8 mouse cellular contexts compared by ENCODE assay signal in the genomic region with DNA sequence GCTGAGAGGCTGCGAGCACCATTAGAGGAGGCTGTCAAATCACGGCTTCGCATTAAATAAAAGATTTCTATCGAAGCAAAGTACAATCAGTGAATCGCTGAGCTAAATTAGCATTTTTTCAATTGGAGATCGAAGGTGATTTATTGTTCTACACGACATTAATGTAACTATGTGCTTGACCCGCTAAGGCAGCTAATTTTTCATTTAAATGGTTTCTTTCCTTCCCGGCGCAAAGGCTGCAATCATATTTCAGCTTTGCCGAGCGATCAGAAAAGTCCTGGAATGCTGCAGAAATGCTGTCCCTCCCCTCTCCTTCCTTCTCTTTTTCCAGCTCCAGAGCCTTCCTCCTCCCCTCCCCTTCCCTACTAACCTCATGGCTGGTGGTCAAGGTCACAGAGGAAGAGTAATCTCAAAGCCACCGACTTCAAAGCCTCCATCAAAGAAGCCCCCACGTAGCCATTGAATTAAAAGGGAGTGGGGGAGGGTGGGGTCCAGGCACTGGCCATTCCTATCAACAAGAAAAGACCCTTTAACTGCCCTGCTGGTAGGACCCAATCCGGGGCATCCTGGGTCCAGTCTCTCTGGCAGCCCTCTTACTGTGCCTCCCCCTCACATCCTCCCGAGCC.
DNase-seq lines count a peak whose midpoint lies in the region; ATAC-seq lines count a peak whose summit lies in the region.

No protein-coding gene starts in this region.

- H3K27ac ChIP-seq in hindbrain, embryonic 14.5 days: peak overlapping the region; percentile 99
- peak overlapping the region; percentile 93 for H3K27ac ChIP-seq in midbrain, embryonic 10.5 days (replicated peaks)

- peak overlapping the region; percentile 29 for H3K4me3 ChIP-seq in hindbrain, embryonic 14.5 days (replicated peaks; ENCODE audit: low read length)
- H3K4me3 ChIP-seq in midbrain, embryonic 10.5 days: peak overlapping the region; percentile 47

- H3K9ac ChIP-seq in hindbrain, embryonic 14.5 days: peak overlapping the region; percentile 66

- no peaks in the 10 kb centered on the region for H3K36me3 ChIP-seq in hindbrain, embryonic 14.5 days (replicated peaks; ENCODE audit: control insufficient read depth, insufficient read depth)
- H3K36me3 ChIP-seq in midbrain, embryonic 10.5 days: no peaks in the 10 kb centered on the region

- H3K9me3 ChIP-seq in hindbrain, embryonic 14.5 days (ENCODE audit: control insufficient read depth, low read length): no peaks in the 10 kb centered on the region
- no peaks in the 10 kb centered on the region for H3K9me3 ChIP-seq in midbrain, embryonic 10.5 days (replicated peaks)

- WGBS in hindbrain, embryonic 14.5 days: under 1% methylated on average over 16 of the region's 16 CpGs
- WGBS in midbrain, embryonic 10.5 days: 1% methylated on average over 16 of the region's 16 CpGs

- peaks cover 25% of the 10 kb centered on the region for H3K4me1 ChIP-seq in hindbrain, embryonic 14.5 days (replicated peaks; ENCODE audit: control insufficient read depth, insufficient read depth, low read length)
- peaks cover 36% of the 10 kb centered on the region for H3K4me1 ChIP-seq in midbrain, embryonic 10.5 days

- peak; percentile 5 for DNase-seq in adrenal gland, adult 8-10 months
- DNase-seq in adrenal gland, adult 18-20 months (ENCODE audit: low spot score in 2 of 2): no peak
- peak; percentile 5 for DNase-seq in ovary, postnatal 10 days (ENCODE audit: low spot score)
- DNase-seq in ovary, postnatal 36 days (ENCODE audit: low spot score): no peak
- peak; percentile 90 for DNase-seq in hindbrain, embryonic 14.5 days (ENCODE audit: low spot score)
- DNase-seq in midbrain, embryonic 10.5 days (ENCODE audit: low spot score): peak; percentile 87
- peak; percentile 42 for DNase-seq in testis, postnatal 10 days (ENCODE audit: low spot score)
- DNase-seq in thymus, postnatal 10 days (ENCODE audit: low spot score in 2 of 2): no peak

- peak; percentile 75 for ATAC-seq in hindbrain, embryonic 14.5 days (ENCODE audit: low FRiP score)

- peak overlapping the region; percentile 73 for H3K4me2 ChIP-seq in hindbrain, embryonic 14.5 days (replicated peaks)

- no peaks in the 10 kb centered on the region for H3K27me3 ChIP-seq in hindbrain, embryonic 14.5 days (ENCODE audit: control insufficient read depth, insufficient read depth, low read length)
- no peaks in the 10 kb centered on the region for H3K27me3 ChIP-seq in midbrain, embryonic 10.5 days (ENCODE audit: low read depth, poor library complexity, severe bottlenecking)

Comparison
In these comparisons a context has a peak if more than half of its experiments do, and no peak if none do; other contexts are left out.
1. DNase-seq: peak in adrenal gland, adult 8-10 months (single experiment), ovary, postnatal 10 days (single experiment), hindbrain, embryonic 14.5 days (single experiment), midbrain, embryonic 10.5 days (single experiment) and testis, postnatal 10 days (single experiment); none in adrenal gland, adult 18-20 months (0 of 2), ovary, postnatal 36 days (single experiment) and thymus, postnatal 10 days (0 of 2).